Mouse (Mus musculus) ES-E14 (cell line): ENCODE data around the gene Etv5.

Source experiments
- MAFK ChIP-seq: IDR thresholded peaks from 2 replicates; pipeline ENCODE4 v1.6.1; 2014; ENCODE audit warnings: mild to moderate bottlenecking, low read depth, low read length, inconsistent platforms; ENCODE audit not compliant: insufficient read depth
- ZC3H11A ChIP-seq: IDR thresholded peaks from 2 replicates; pipeline ENCODE4 v1.6.1; 2012; ENCODE audit warnings: low read depth, mild to moderate bottlenecking, inconsistent platforms, low read length, borderline replicate concordance
- ZNF384 ChIP-seq: IDR thresholded peaks from 2 replicates; pipeline ENCODE4 v1.6.1; 2012; ENCODE audit warnings: low read depth, low read length, inconsistent platforms

DNA sequence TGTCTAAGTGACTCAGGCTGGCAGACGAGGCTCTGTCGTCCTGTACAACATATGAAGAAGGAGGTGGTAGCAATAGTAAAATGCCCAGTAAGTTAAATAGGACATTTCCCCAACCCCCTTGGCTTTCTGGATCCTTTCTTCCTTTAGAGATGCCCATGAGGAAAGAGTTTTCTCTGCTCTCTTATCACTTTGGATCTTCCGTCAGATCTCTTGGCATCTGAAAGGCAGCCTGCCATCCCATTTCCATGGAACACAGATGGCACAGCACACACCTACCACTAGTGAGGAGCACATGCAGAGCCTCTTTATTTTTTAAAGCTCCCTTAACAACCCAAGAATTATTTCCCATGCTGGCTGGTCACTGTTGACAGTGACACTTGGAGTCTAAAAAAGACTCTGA is 22.7 kb upstream of the Etv5 start:
- TF ChIP-seq MAFK (no peak), ZNF384 (no peak), ZC3H11A (no peak)
